Mouse (Mus musculus): Measurements from ENCODE around the gene Epb41l4b.
A peak's percentile ranks its signal among the peaks of the same experiment; 100 is the strongest.

The Epb41l4b gene

GRCm38 (mm10) chr4:57060319-57060831 lies 82.9 kb downstream of the Epb41l4b start:
- DNase-seq (ENCODE audit: low read depth, low spot score), result no peak

- DNase-seq (ENCODE audit: low read depth, low spot score), result no peak
Measured at GRCm38 (mm10) chr4:57058623-57059022, 84.6 kb downstream of the Epb41l4b start.

GRCm38 (mm10) chr4:57057637-57058036 lies 85.6 kb downstream of the Epb41l4b start:
- no peak for DNase-seq (ENCODE audit: low read depth, low spot score)

- DNase-seq (ENCODE audit: low read depth, low spot score), result no peak
Measured at GRCm38 (mm10) chr4:57055635-57056034, 87.6 kb downstream of the Epb41l4b start.

GRCm38 (mm10) chr4:57049281-57049921 lies 93.8 kb downstream of the Epb41l4b start:
- no peak for DNase-seq (ENCODE audit: low read depth, low spot score)

- no peak for DNase-seq (ENCODE audit: low read depth, low spot score)
Measured at GRCm38 (mm10) chr4:57048566-57048965, 94.7 kb downstream of the Epb41l4b start.

GRCm38 (mm10) chr4:57046160-57046571 lies 97.1 kb downstream of the Epb41l4b start:
- no peak for DNase-seq (ENCODE audit: low read depth, low spot score)

GRCm38 (mm10) chr4:57043621-57044020 lies 99.6 kb downstream of the Epb41l4b start:
- DNase-seq (ENCODE audit: low read depth, low spot score), result no peak

GRCm38 (mm10) chr4:57041661-57042060 lies 101.6 kb downstream of the Epb41l4b start:
- peak; percentile 32 for DNase-seq (ENCODE audit: low read depth, low spot score)

- DNase-seq (ENCODE audit: low read depth, low spot score), result peak; percentile 44
Measured at GRCm38 (mm10) chr4:57041211-57041610, 102.0 kb downstream of the Epb41l4b start.

GRCm38 (mm10) chr4:57040481-57040880 lies 102.8 kb downstream of the Epb41l4b start:
- peak; percentile 70 for DNase-seq (ENCODE audit: low read depth, low spot score)

- DNase-seq (ENCODE audit: low read depth, low spot score), result peak; percentile 78
Measured at GRCm38 (mm10) chr4:57039127-57040031, 103.9 kb downstream of the Epb41l4b start.

GRCm38 (mm10) chr4:57037554-57037953 lies 105.7 kb downstream of the Epb41l4b start:
- DNase-seq (ENCODE audit: low read depth, low spot score), result no peak

GRCm38 (mm10) chr4:57034169-57034568 lies 109.1 kb downstream of the Epb41l4b start:
- DNase-seq (ENCODE audit: low read depth, low spot score), result no peak

- DNase-seq (ENCODE audit: low read depth, low spot score), result no peak
Measured at GRCm38 (mm10) chr4:57031440-57031839, 111.8 kb downstream of the Epb41l4b start.

GRCm38 (mm10) chr4:57027954-57028353 lies 115.3 kb downstream of the Epb41l4b start:
- DNase-seq (ENCODE audit: low read depth, low spot score), result no peak

GRCm38 (mm10) chr4:57023527-57023926 lies 119.7 kb downstream of the Epb41l4b start:
- no peak for DNase-seq (ENCODE audit: low read depth, low spot score)

- DNase-seq (ENCODE audit: low read depth, low spot score), result peak; percentile 67
Measured at GRCm38 (mm10) chr4:57021288-57021687, 121.9 kb downstream of the Epb41l4b start.

- DNase-seq (ENCODE audit: low read depth, low spot score), result peak; percentile 75
Measured at GRCm38 (mm10) chr4:57017229-57017628, 126.0 kb downstream of the Epb41l4b start.

GRCm38 (mm10) chr4:57016366-57017171 lies 126.7 kb downstream of the Epb41l4b start:
- DNase-seq (ENCODE audit: low read depth, low spot score), result no peak

GRCm38 (mm10) chr4:57015032-57015431 lies 128.2 kb downstream of the Epb41l4b start:
- DNase-seq (ENCODE audit: low read depth, low spot score), result no peak

Data from ES-CJ7 (cell line).